In the genomic region with DNA sequence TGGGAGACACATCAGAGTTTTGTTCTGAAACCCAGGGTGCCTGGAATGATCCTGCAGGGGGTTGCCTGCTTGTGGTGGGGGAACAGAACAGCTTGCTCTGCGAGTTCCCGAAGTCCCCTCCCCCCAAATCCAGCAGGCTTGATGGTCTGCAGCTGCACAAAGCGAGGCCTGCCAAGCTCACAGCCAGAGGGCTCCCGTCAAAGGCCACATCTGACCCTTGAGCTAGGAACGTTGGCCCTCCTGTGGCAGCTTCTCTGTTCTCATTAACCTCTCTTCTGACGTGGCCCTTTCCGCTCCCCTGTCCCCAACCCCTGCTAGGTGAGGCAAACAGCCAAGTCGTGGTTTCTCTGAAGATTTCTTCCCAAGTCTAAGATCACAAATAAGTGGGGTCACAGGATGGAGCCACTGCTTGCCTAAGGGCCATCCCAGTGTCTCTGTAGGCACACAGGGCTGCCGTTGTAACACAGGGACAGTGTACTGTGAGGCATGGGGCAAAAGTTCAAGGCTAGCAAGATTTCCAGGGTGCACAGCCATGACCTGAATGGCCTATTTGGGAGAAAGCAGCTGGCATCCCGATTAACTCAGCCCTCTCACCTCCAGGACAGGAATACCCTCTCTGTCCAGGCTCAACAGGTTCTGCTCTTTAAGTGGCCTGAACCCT, we compare ENCODE assay signal across 8 mouse cellular contexts. TPM values are rescaled to one million over a fixed set of nuclear protein-coding genes. Genes with fewer than 3 reads are reported as not detected.
DNase-seq lines count a peak whose midpoint lies in the region; ATAC-seq lines count a peak whose summit lies in the region.
"Had no signal": no experiment of that assay in that cellular context is flagged by ENCODE, and none has a peak within 500 bp of the region (broad histone marks: within the 10 kb centered on the region; RNA-seq: fewer than 3 reads in every experiment).

No protein-coding gene starts in this region.

- H3K4me1 ChIP-seq in hindbrain, embryonic 12.5 days = peaks cover 8% of the 10 kb centered on the region
- no peaks in the 10 kb centered on the region for H3K4me1 ChIP-seq in liver, embryonic 11.5 days (replicated peaks; ENCODE audit: control insufficient read depth, insufficient read depth, low read length)
- peaks cover 9% of the 10 kb centered on the region for H3K4me1 ChIP-seq in neural tube, embryonic 12.5 days

- H3K36me3 ChIP-seq in hindbrain, embryonic 12.5 days = no peaks in the 10 kb centered on the region
- H3K36me3 ChIP-seq in liver, embryonic 11.5 days (ENCODE audit: control insufficient read depth, insufficient read depth, low read length) = no peaks in the 10 kb centered on the region
- H3K36me3 ChIP-seq in neural tube, embryonic 12.5 days = no peaks in the 10 kb centered on the region

- H3K9me3 ChIP-seq in hindbrain, embryonic 12.5 days (replicated peaks) = no peaks in the 10 kb centered on the region
- no peaks in the 10 kb centered on the region for H3K9me3 ChIP-seq in liver, embryonic 11.5 days (ENCODE audit: control insufficient read depth, low read length)
- no peaks in the 10 kb centered on the region for H3K9me3 ChIP-seq in neural tube, embryonic 12.5 days
- H3K9me3 ChIP-seq: megakaryocyte, embryonic 14.5 days had no signal

- no peak overlapping the region for H3K4me3 ChIP-seq in hindbrain, embryonic 12.5 days
- H3K4me3 ChIP-seq in liver, embryonic 11.5 days (ENCODE audit: low read depth, low read length) = no peak overlapping the region
- no peak overlapping the region for H3K4me3 ChIP-seq in neural tube, embryonic 12.5 days
- H3K4me3 ChIP-seq: megakaryocyte, embryonic 14.5 days had no signal

- H3K9ac ChIP-seq in hindbrain, embryonic 12.5 days = no peak overlapping the region
- no peak overlapping the region for H3K9ac ChIP-seq in liver, embryonic 11.5 days (ENCODE audit: low read depth, low read length)
- H3K9ac ChIP-seq in neural tube, embryonic 12.5 days = no peak overlapping the region

- no peak overlapping the region for H3K4me2 ChIP-seq in hindbrain, embryonic 12.5 days (replicated peaks)
- H3K4me2 ChIP-seq in liver, embryonic 11.5 days = no peak overlapping the region
- H3K4me2 ChIP-seq in neural tube, embryonic 12.5 days (replicated peaks) = no peak overlapping the region

- ATAC-seq in hindbrain, embryonic 12.5 days (ENCODE audit: low FRiP score) = peak; percentile 43; the same call in 1 of the 2 replicates
- 0 out of 2 replicates have a peak, but pooled peaks have one; percentile 34 for ATAC-seq in liver, embryonic 11.5 days (replicated peaks; ENCODE audit: low FRiP score)
- ATAC-seq in neural tube, embryonic 12.5 days (ENCODE audit: low FRiP score, low read depth) = peak; percentile 33; the same call in 1 of the 2 replicates

- DNase-seq in thymus, postnatal 14 days = peak; percentile 32
- DNase-seq in thymus, postnatal 0 days (ENCODE audit: low spot score) = no peak
- DNase-seq in liver, embryonic 11.5 days (ENCODE audit: low spot score) = no peak
- no peak for DNase-seq in layer of hippocampus, adult 9-10 months (ENCODE audit: low spot score)
- no peak for DNase-seq in spleen, postnatal 4 days (ENCODE audit: low spot score in 2 of 2)

- peaks cover 6% of the 10 kb centered on the region; the same call in 1 of the 2 replicates for H3K27me3 ChIP-seq in hindbrain, embryonic 12.5 days
- no peaks in the 10 kb centered on the region for H3K27me3 ChIP-seq in liver, embryonic 11.5 days (replicated peaks; ENCODE audit: control insufficient read depth, insufficient read depth, low read length)
- no peaks in the 10 kb centered on the region for H3K27me3 ChIP-seq in neural tube, embryonic 12.5 days (replicated peaks)

- 8% methylated on average over 10 of the region's 10 CpGs for WGBS in hindbrain, embryonic 12.5 days
- WGBS in liver, embryonic 11.5 days = 34% methylated on average over 10 of the region's 10 CpGs
- 6% methylated on average over 10 of the region's 10 CpGs for WGBS in neural tube, embryonic 12.5 days

- no peak overlapping the region for H3K27ac ChIP-seq in hindbrain, embryonic 12.5 days
- no peak overlapping the region for H3K27ac ChIP-seq in liver, embryonic 11.5 days (ENCODE audit: low read depth, low read length)
- no peak overlapping the region for H3K27ac ChIP-seq in neural tube, embryonic 12.5 days

RNA-seq across cellular contexts. Expression of a gene that starts 12.9 kb away (rescaled TPM):
- 0.13 and 0.14 TPM in 2 replicates for polyA plus RNA-seq in thymus, postnatal 0 days (2015; fragmentation: Nextera tagmentation; extraction: Ambion mirVana)
- polyA plus RNA-seq in hindbrain, embryonic 12.5 days (2016; fragmentation: Nextera tagmentation; extraction: Ambion mirVana) = 0.20 and 0.31 TPM in 2 replicates
- polyA plus RNA-seq in liver, embryonic 11.5 days (2014; fragmentation: Nextera tagmentation; extraction: Ambion mirVana) = 1.1 and 1.4 TPM in 2 replicates
- polyA plus RNA-seq in neural tube, embryonic 12.5 days (2016; fragmentation: Nextera tagmentation; extraction: Ambion mirVana) = 0.14 TPM in 1 of 2 replicates, not detected in the other

RNA-seq across cellular contexts. Expression of a gene that starts 30.0 kb away (rescaled TPM):
- polyA plus RNA-seq in thymus, postnatal 0 days (2015; fragmentation: Nextera tagmentation; extraction: Ambion mirVana) = 4.3 and 5.6 TPM in 2 replicates
- polyA plus RNA-seq in hindbrain, embryonic 12.5 days (2016; fragmentation: Nextera tagmentation; extraction: Ambion mirVana) = 5.2 and 7.6 TPM in 2 replicates
- polyA plus RNA-seq in liver, embryonic 11.5 days (2014; fragmentation: Nextera tagmentation; extraction: Ambion mirVana) = 17.6 and 18.7 TPM in 2 replicates
- polyA plus RNA-seq in neural tube, embryonic 12.5 days (2016; fragmentation: Nextera tagmentation; extraction: Ambion mirVana) = 15.8 and 16.1 TPM in 2 replicates
